Mouse (Mus musculus): ENCODE results near the gene Slc15a1. TPM values are rescaled to one million over a fixed set of nuclear protein-coding genes. Genes with fewer than 3 reads are reported as not detected.

Slc15a1 gene
- total and polyA plus RNA-seq, 2 experiments from 2014 or later, result 0.08 TPM; not detected in 1

DNA sequence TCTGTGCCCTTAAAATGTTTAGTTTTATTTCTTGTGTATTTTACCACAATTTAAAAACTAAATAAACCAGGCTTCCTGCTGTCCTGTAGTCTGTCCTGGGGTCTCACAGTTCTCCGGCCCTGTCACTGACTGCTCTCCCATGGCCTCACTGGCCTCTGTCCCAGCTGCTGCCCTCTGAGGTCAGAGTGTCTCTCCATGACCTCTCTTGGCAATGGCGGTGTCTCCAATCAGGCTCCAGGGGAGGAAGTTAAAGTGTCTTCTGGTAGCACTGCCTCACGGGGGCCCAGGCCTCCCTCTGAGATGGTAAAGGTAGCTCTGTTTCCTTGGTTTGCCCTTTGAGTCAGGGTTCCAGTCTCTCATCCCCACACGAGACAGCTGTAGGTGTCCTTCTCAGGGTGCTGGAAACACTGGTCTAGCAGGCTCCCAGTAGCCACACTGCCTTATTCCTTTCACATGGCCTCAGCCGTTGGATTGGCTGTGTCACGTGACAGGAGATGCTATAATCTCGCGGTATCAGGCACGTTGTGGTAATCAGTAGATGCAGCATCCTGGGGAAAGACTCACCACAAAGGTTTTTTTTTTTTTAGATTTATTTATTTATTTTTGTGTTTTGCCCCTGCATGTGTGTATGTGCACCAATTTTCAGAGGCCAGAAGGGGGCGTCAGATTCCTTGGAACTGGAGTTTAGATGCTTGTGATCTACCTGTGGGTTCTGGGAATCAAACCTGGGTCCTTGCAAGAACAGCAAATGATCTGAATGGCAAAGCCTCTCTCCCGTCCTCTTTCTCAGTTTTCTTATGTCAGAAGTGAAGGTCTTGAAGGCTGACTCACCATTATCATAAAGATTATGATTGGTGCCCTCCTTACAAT, 48.4 kb downstream of the Slc15a1 start:
- Histone ChIP-seq H3K4me1 (ENCODE audit: insufficient read depth, low read length) (no peaks in the 10 kb centered on the region), H3K27me3 (ENCODE audit: insufficient read depth, low read length) (no peaks in the 10 kb centered on the region), H3K9me3 (ENCODE audit: low read length) (no peaks in the 10 kb centered on the region), H3K36me3 (ENCODE audit: insufficient read depth, low read length) (no peaks in the 10 kb centered on the region), H3K4me2 (ENCODE audit: low read depth, low read length) (no peak overlapping the region), H3K27ac (no peak overlapping the region), H3K4me3 (ENCODE audit: low read length) (no peak overlapping the region), H3K9ac (replicated peaks; ENCODE audit: low read length) (no peak overlapping the region)
- ATAC-seq (no peak), DNase-seq (ENCODE audit: low spot score) (no peak)
- no peak for TF ChIP-seq CTCF (IDR thresholded peaks at IDR 0.05; ENCODE audit: low read depth)
- WGBS, result 82% methylated on average over 11 of the region's 11 CpGs

DNA sequence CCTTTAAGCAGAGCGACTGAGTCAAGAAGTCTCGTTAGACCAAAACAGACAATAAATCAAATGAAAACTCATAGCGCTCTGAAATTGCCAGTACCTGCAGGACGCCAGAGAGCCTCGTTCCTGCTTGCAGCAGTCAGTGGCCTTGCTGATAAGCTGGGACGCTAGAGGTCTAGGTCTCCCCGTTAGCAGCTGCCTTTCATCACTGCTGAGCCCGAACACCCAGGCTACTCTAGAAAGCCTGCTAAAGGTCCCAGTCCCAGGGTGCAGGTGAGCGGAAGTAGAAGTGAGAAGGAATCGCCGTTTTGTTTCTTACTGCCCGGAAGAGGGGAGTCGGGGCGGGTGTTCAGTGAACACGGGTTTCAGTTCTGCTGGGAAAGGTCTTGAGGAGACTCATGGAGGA, 49.1 kb downstream of the Slc15a1 start:
- no peak overlapping the region for H3K4me2 ChIP-seq (ENCODE audit: low read depth, low read length)
- H3K9me3 ChIP-seq (ENCODE audit: low read length), result no peaks in the 10 kb centered on the region
- no peak for TF ChIP-seq CTCF (IDR thresholded peaks at IDR 0.05; ENCODE audit: low read depth)
- H3K27me3 ChIP-seq (ENCODE audit: insufficient read depth, low read length), result no peaks in the 10 kb centered on the region
- DNase-seq (ENCODE audit: low spot score), result no peak
- no peak for ATAC-seq
- H3K4me3 ChIP-seq (ENCODE audit: low read length), result no peak overlapping the region
- no peaks in the 10 kb centered on the region for H3K36me3 ChIP-seq (ENCODE audit: insufficient read depth, low read length)
- WGBS, result 86% methylated on average over 15 of the region's 15 CpGs
- H3K9ac ChIP-seq (replicated peaks; ENCODE audit: low read length), result no peak overlapping the region
- no peak overlapping the region for H3K27ac ChIP-seq
- no peaks in the 10 kb centered on the region for H3K4me1 ChIP-seq (ENCODE audit: insufficient read depth, low read length)

DNA sequence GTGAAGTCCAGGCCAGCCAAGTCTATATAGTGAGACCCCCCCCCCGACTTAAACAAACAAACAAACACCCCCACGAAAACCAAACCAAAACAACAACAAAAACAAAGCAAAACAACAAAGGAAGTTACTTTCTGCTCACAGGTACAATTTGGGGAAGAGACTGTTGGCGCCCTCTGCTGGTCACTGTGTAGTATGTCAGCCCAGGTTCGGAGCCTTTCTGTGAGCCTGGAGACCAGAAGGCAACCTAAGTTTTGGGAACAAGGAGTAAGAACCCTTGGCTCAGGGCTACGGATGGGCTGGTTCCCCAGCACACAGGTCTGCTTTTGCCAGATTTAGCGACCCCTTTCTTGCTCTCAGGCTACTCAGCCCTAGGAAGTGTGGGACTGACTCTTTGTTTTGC, 49.5 kb downstream of the Slc15a1 start:
- no peaks in the 10 kb centered on the region for H3K9me3 ChIP-seq (ENCODE audit: low read length)
- no peak overlapping the region for H3K4me2 ChIP-seq (ENCODE audit: low read depth, low read length)
- WGBS, result 10% methylated on average over 6 of the region's 6 CpGs
- DNase-seq (ENCODE audit: low spot score) (peak; percentile 68), ATAC-seq (no peak)
- H3K9ac ChIP-seq (replicated peaks; ENCODE audit: low read length), result no peak overlapping the region
- no peaks in the 10 kb centered on the region for H3K27me3 ChIP-seq (ENCODE audit: insufficient read depth, low read length)
- H3K4me3 ChIP-seq (ENCODE audit: low read length), result no peak overlapping the region
- H3K27ac ChIP-seq, result no peak overlapping the region
- no peaks in the 10 kb centered on the region for H3K36me3 ChIP-seq (ENCODE audit: insufficient read depth, low read length)
- peak; percentile 91 for TF ChIP-seq CTCF (IDR thresholded peaks at IDR 0.05; ENCODE audit: low read depth)
- H3K4me1 ChIP-seq (ENCODE audit: insufficient read depth, low read length), result no peaks in the 10 kb centered on the region

DNA sequence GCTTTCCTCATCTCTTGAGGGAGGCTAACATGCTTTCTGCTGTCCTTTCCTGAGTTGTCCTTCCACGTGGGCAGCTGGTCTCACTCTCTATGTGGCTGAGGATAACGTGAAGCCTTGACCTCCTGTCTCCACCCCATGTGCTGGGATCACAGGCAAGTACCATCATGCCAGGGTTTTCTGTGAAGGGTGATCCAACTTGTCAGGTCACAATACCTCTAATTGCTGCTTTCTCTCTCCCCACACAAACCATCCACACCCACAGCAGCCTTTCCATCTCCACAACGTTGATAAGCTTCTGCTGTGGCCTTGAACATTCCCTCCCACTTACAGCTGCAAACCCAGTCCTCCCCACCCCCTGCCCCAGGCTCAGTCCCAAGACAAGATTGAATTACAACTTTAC, 51.9 kb downstream of the Slc15a1 start:
- no peaks in the 10 kb centered on the region for H3K36me3 ChIP-seq (ENCODE audit: insufficient read depth, low read length)

GRCm38 (mm10) chr14:121452227-121452626, 52.8 kb downstream of the Slc15a1 start:
- no peak for DNase-seq (ENCODE audit: low spot score)
- no peak overlapping the region for H3K9ac ChIP-seq (replicated peaks; ENCODE audit: low read length)
- no peaks in the 10 kb centered on the region for H3K9me3 ChIP-seq (ENCODE audit: low read length)
- H3K27me3 ChIP-seq (ENCODE audit: insufficient read depth, low read length), result no peaks in the 10 kb centered on the region
- H3K27ac ChIP-seq, result no peak overlapping the region
- no peaks in the 10 kb centered on the region for H3K36me3 ChIP-seq (ENCODE audit: insufficient read depth, low read length)
- no peak for ATAC-seq
- 88% methylated on average over 6 of the region's 6 CpGs for WGBS
- H3K4me3 ChIP-seq (ENCODE audit: low read length), result no peak overlapping the region
- no peaks in the 10 kb centered on the region for H3K4me1 ChIP-seq (ENCODE audit: insufficient read depth, low read length)
- TF ChIP-seq CTCF (IDR thresholded peaks at IDR 0.05; ENCODE audit: low read depth), result no peak
- no peak overlapping the region for H3K4me2 ChIP-seq (ENCODE audit: low read depth, low read length)

More for the DNA sequence above, 51.9 kb downstream of the Slc15a1 start:
- no peak overlapping the region for H3K9ac ChIP-seq (replicated peaks; ENCODE audit: low read length)
- no peaks in the 10 kb centered on the region for H3K9me3 ChIP-seq (ENCODE audit: low read length)
- no peak overlapping the region for H3K27ac ChIP-seq
- DNase-seq (ENCODE audit: low spot score), result no peak
- TF ChIP-seq CTCF (IDR thresholded peaks at IDR 0.05; ENCODE audit: low read depth), result no peak
- no peaks in the 10 kb centered on the region for H3K27me3 ChIP-seq (ENCODE audit: insufficient read depth, low read length)
- no peak overlapping the region for H3K4me2 ChIP-seq (ENCODE audit: low read depth, low read length)
- H3K4me3 ChIP-seq (ENCODE audit: low read length), result no peak overlapping the region
- 74% methylated on average over 3 of the region's 3 CpGs for WGBS
- no peak for ATAC-seq
- H3K4me1 ChIP-seq (ENCODE audit: insufficient read depth, low read length), result no peaks in the 10 kb centered on the region

- H3K4me3 ChIP-seq (ENCODE audit: low read length), result no peak overlapping the region
- no peaks in the 10 kb centered on the region for H3K9me3 ChIP-seq (ENCODE audit: low read length)
- H3K36me3 ChIP-seq (ENCODE audit: insufficient read depth, low read length), result no peaks in the 10 kb centered on the region
- H3K9ac ChIP-seq (replicated peaks; ENCODE audit: low read length), result no peak overlapping the region
- 72% methylated on average over 7 of the region's 7 CpGs for WGBS
- no peaks in the 10 kb centered on the region for H3K4me1 ChIP-seq (ENCODE audit: insufficient read depth, low read length)
- H3K27me3 ChIP-seq (ENCODE audit: insufficient read depth, low read length), result no peaks in the 10 kb centered on the region
- no peak for TF ChIP-seq CTCF (IDR thresholded peaks at IDR 0.05; ENCODE audit: low read depth)
- no peak overlapping the region for H3K4me2 ChIP-seq (ENCODE audit: low read depth, low read length)
- no peak for DNase-seq (ENCODE audit: low spot score)
- ATAC-seq, result no peak
- H3K27ac ChIP-seq, result no peak overlapping the region
Measured at GRCm38 (mm10) chr14:121451424-121452029, 53.5 kb downstream of the Slc15a1 start.
